Mouse (Mus musculus) layer of hippocampus, adult 2 months (tissue): ENCODE data around the gene Colgalt1. TPM values are rescaled to one million over a fixed set of nuclear protein-coding genes. Genes with fewer than 3 reads are reported as not detected.

Experiments used
- DNase-seq, 2 experiments: peaks; one replicate each; pipeline ENCODE4 v3.0.0; 2022; ENCODE audit warnings: low spot score in 2 of 2
- H3K27ac ChIP-seq: fragments of 200-600 bp; 2 replicates; pipeline ENCODE4 v1.8.1; 2022
- H3K4me3 ChIP-seq: fragments of 200-600 bp; 2 replicates; pipeline ENCODE4 v1.8.1; 2022; ENCODE audit warnings: mild to moderate bottlenecking
- CTCF ChIP-seq: fragments of 200-600 bp; conservative IDR thresholded peaks from 2 replicates; pipeline ENCODE4 v1.8.1; 2022; ENCODE audit warnings: antibody characterized with exemption, mild to moderate bottlenecking, moderate library complexity
- total RNA-seq, 2 experiments: library from RNA; stranded (reverse); gene quantifications; 2 replicates each; pipeline ENCODE4 v1.2.3; 2021

Gene Colgalt1
- total RNA-seq, 2 experiments from 2014 or later = 52.4 to 60.1 TPM

DNA sequence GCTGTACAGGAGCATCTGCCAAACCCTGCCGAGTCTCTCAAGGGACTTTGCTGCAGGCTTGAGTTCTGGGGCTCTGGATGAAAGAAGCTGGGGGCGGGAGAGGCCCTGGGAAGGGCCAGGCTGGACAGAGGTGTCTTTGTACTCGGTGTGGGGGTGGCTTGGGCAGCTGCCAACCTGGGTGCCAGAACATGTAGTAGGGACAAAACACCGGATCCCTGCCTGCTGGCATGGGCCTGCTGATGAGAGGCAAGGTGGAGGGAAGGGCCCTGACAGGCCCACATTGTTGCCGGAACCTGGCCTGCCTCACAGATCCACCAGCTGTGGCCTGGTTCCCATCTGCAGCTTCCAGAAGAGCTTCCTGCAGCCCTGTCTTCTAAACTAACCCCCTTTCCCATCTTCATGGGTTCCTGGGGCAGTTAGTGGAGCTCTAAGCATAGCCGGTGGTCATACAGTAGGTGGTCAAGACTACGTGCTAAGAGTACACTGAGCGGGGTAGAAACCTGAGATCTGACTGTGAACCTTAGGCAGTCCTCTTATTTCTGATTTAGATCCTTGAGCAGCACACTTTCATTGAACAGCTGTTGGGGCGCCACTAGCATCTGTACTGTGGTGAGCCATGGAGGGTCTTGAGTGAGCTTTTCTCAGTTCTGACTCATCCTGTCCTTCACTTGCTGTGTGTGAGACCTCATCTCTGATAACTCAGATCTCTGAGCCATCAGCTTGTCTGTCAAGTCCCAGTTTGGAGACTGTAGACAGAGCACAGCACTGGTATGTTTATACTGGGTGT lies 37.8 kb upstream of the Colgalt1 start:
- DNase-seq = peak; percentile 86 to 89

DNA sequence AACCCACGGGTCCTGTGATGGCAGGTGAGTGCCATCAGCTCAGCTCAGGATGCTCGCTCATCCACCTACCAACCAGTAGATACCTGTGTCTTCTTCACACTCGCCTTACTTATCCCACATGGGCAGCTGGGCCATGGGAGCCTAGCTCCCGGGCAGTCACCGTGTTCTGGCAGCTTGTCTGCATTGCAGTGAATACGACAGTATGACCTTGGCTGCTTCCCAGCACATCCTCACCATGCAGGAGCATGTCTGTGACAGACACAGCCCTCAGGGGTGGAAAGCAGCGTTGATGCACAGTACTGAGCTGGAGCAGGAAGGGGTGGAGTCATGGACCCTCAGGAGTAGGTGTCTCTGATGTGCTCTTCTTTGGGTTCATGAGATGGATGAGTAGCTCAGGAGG lies 36.4 kb upstream of the Colgalt1 start:
- Histone ChIP-seq H3K27ac (no peak overlapping the region), H3K4me3 (no peak overlapping the region)
- DNase-seq = no peak
- no peak for TF ChIP-seq CTCF

More for the DNA sequence above, 37.8 kb upstream of the Colgalt1 start:
- H3K4me3 ChIP-seq = peak overlapping the region; percentile 43
- TF ChIP-seq CTCF = no peak
- peak overlapping the region; percentile 95 for H3K27ac ChIP-seq

DNA sequence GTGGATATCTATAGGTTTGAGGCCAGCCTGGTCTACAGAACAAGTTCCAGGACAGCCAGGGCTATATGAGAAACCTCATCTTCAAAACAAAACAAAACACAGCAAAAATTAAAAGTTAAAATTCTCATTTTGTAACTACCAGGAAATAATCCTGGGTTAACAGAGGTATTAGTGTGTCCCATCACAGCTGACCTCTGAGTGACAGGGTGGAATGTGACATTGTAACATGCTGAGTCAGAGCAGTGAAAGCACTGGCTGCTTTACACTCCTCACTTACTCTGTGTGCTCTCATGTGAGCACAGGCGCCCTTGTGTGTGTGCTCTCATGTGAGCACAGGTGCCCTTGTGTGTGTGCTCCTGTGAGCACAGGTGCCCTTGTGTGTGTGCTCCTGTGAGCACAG lies 35.8 kb upstream of the Colgalt1 start:
- Histone ChIP-seq H3K27ac (no peak overlapping the region), H3K4me3 (no peak overlapping the region)
- no peak for DNase-seq
- no peak for TF ChIP-seq CTCF

GRCm38 (mm10) chr8:71577856-71578387 lies 32.9 kb upstream of the Colgalt1 start:
- no peak overlapping the region for H3K4me3 ChIP-seq
- DNase-seq = peak in 1 of 2 experiments; percentile 38
- H3K27ac ChIP-seq = peak overlapping the region; percentile 54
- no peak for TF ChIP-seq CTCF

- no peak for TF ChIP-seq CTCF
- Histone ChIP-seq H3K4me3 (no peak overlapping the region), H3K27ac (peak overlapping the region; percentile 59; the same call in 1 of the 2 replicates)
- no peak for DNase-seq
Observed at GRCm38 (mm10) chr8:71579009-71579408, 31.8 kb upstream of the Colgalt1 start.

- no peak for TF ChIP-seq CTCF
- Histone ChIP-seq H3K4me3 (no peak overlapping the region), H3K27ac (peak overlapping the region; percentile 59; the same call in 1 of the 2 replicates)
- DNase-seq = no peak
Observed at GRCm38 (mm10) chr8:71579476-71579875, 31.3 kb upstream of the Colgalt1 start.

- H3K4me3 ChIP-seq = no peak overlapping the region
- no peak overlapping the region for H3K27ac ChIP-seq
- no peak for DNase-seq
- no peak for TF ChIP-seq CTCF
Observed at GRCm38 (mm10) chr8:71580201-71580600, 30.6 kb upstream of the Colgalt1 start.

- peak; percentile 82 for TF ChIP-seq CTCF
- DNase-seq = peak in 1 of 2 experiments; percentile 56
- Histone ChIP-seq H3K27ac (no peak overlapping the region), H3K4me3 (no peak overlapping the region)
Observed at GRCm38 (mm10) chr8:71586891-71587290, 23.9 kb upstream of the Colgalt1 start.

DNA sequence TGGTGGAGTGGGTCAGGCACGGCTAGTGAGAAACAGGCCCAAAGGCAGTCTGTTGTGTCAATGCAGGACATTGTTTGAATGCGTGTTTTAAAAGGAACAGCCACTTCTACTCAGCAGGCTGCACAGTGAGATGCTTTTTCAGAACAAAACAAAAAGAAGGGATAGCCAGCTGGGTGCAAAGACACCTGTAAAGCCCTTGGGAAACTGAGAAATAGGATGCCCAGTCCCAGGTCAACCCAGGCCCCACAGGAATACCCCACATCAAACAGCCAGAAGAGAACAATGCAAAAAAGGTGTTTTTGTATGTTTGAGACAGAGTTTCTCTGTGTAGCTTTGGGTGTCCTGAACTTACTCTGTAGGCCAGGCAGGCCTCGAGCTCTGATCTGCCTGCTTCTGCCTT lies 22.0 kb upstream of the Colgalt1 start:
- DNase-seq = no peak
- no peak for TF ChIP-seq CTCF
- Histone ChIP-seq H3K4me3 (no peak overlapping the region), H3K27ac (no peak overlapping the region)

GRCm38 (mm10) chr8:71591017-71591416 lies 19.8 kb upstream of the Colgalt1 start:
- DNase-seq = no peak
- no peak for TF ChIP-seq CTCF
- peak overlapping the region; percentile 99 for H3K27ac ChIP-seq
- peak overlapping the region; percentile 79 for H3K4me3 ChIP-seq

DNA sequence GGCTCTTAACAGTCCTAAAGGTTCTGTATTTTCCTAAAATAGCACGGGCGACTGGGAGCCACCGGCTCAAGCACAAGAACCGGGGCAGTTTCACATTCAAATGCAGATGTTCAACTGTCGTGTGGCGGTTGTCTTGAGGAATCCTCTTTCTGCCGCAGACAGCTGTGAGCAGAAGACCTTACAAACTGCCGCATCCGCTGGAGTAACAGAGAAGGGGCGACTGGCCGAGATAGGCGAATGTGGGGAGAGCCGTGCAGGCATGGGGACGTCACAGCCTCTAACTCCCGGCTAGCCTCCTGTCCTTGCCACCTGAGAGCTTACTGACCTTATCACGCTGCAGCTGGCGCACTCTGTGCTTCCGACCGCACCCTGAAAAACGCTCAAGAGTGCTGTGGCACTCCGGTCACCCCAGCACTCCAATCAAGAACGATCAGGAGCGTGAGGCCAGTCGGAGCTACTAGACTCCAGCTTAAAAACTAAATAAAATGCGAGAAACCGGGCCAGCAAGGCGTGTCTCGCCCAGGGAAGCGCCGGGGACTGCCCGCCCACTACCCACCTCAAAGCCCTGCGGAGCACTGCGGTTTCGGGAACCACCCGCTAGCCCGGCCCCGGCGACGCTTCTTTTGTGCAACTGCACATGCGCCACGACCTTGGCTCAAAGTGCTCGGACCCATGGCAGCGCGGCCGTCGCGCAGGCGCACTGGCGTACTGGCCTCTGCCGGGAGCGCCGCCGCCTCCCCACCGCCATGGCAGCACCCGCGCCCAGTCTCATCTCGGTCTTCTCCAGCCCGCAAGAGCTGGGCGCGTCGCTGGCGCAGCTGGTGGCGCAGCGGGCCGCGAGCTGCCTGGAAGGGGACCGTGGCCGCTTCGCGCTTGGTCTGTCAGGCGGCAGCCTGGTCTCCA lies 19.1 kb upstream of the Colgalt1 start, which contains the start of gene Pgls:
TSS of gene Pgls (plus strand) at position 706 of the 903 bp plus-strand sequence.
- TF ChIP-seq CTCF = no peak; the same call in 1 of the 2 replicates
- H3K4me3 ChIP-seq = peak within 1 kb of the TSS; percentile 79
- DNase-seq = peak; percentile 95

DNA sequence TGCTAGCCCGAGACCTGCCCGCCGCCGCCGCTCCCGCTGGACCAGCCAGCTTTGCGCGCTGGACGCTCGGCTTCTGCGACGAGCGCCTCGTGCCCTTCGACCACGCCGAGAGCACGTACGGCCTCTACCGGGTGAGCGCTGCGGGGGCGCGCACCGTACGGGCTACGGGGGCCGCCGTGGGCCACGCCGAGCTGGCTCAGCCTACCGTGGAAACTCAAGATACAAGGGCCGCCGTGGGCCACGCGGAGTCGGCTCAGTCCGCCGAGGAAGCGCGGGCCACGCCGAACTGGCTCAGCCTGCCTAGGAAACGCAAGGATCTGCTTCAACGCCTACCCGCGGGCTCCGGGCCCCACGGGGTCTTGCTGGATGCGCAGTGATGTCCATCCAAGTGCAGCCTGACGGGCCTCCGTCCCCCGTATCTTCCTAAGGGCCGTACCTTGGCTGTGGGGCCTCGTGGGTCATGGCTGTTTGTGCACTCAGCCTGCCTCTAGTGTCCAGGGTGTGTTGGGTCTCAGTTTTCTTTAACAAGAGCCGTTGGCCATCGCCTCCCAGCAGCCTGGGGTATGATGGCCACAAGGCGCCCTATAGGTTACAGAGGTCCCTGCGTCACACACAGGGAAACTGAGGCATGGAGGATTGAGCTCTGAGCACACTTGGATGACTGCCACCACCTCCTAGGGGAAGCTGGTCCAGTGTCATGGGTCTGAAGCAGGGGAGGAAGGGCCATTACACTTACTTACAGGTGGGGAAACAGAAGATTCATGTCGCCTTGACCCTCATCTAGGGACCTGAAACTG lies 18.2 kb upstream of the Colgalt1 start:
- H3K27ac ChIP-seq = peak overlapping the region; percentile 99

More for the DNA sequence above, 19.1 kb upstream of the Colgalt1 start, which contains the start of gene Pgls:
- H3K27ac ChIP-seq = peak within 1 kb of the TSS; percentile 99

More for the DNA sequence above, 18.2 kb upstream of the Colgalt1 start:
- peak; percentile 85 to 87 for DNase-seq
- no peak; the same call in 1 of the 2 replicates for TF ChIP-seq CTCF
- peak overlapping the region; percentile 79 for H3K4me3 ChIP-seq
